Mouse (Mus musculus): ENCODE measurements at regions not wholly inside any gene's neighbourhood (a gene's known extent, or its start where the extent isn't known, plus 50 kb on each side); places are given as distances from the start of the nearest gene placed in this dataset.

- Histone ChIP-seq H3K9ac (ENCODE audit: low read length) (no peak overlapping the region), H3K27me3 (ENCODE audit: control insufficient read depth, insufficient read depth, low read length) (no peaks in the 10 kb centered on the region), H3K36me3 (ENCODE audit: control insufficient read depth, insufficient read depth, low read length) (no peaks in the 10 kb centered on the region), H3K4me1 (ENCODE audit: control insufficient read depth, insufficient read depth, low read length) (peaks cover 7% of the 10 kb centered on the region), H3K4me2 (ENCODE audit: low read depth) (no peak overlapping the region), H3K27ac (ENCODE audit: low read depth, low read length) (no peak overlapping the region), H3K9me3 (ENCODE audit: control insufficient read depth, low read length) (no peaks in the 10 kb centered on the region), H3K4me3 (ENCODE audit: low read depth, low read length) (no peak overlapping the region)
- DNase-seq (ENCODE audit: low spot score) (peak; percentile 51), ATAC-seq (ENCODE audit: insufficient read depth, low FRiP score, low TSS enrichment) (no peak)
- 10% methylated on average over 7 of the region's 7 CpGs for WGBS
These were observed 336.4 kb downstream of the Tcerg1l start for GRCm38 (mm10) chr7:138061116-138061515.

GRCm38 (mm10) chr7:138066921-138067320, 330.6 kb downstream of the Tcerg1l start:
- Histone ChIP-seq H3K9me3 (ENCODE audit: control insufficient read depth, low read length) (no peaks in the 10 kb centered on the region), H3K4me2 (ENCODE audit: low read depth) (no peak overlapping the region), H3K4me1 (ENCODE audit: control insufficient read depth, insufficient read depth, low read length) (no peaks in the 10 kb centered on the region), H3K9ac (ENCODE audit: low read length) (no peak overlapping the region), H3K27ac (ENCODE audit: low read depth, low read length) (no peak overlapping the region), H3K27me3 (ENCODE audit: control insufficient read depth, insufficient read depth, low read length) (no peaks in the 10 kb centered on the region), H3K4me3 (ENCODE audit: low read depth, low read length) (no peak overlapping the region), H3K36me3 (ENCODE audit: control insufficient read depth, insufficient read depth, low read length) (no peaks in the 10 kb centered on the region)
- 86% methylated on average over 4 of the region's 4 CpGs for WGBS
- no peak for ATAC-seq (ENCODE audit: insufficient read depth, low FRiP score, low TSS enrichment)
- DNase-seq (ENCODE audit: low spot score), result no peak

GRCm38 (mm10) chr7:138075231-138075630, 322.3 kb downstream of the Tcerg1l start:
- no peak overlapping the region for H3K4me2 ChIP-seq (ENCODE audit: low read depth)
- no peak overlapping the region for H3K9ac ChIP-seq (ENCODE audit: low read length)
- ATAC-seq (ENCODE audit: insufficient read depth, low FRiP score, low TSS enrichment) (no peak), DNase-seq (ENCODE audit: low spot score) (no peak)
- no peaks in the 10 kb centered on the region for H3K36me3 ChIP-seq (ENCODE audit: control insufficient read depth, insufficient read depth, low read length)
- H3K4me1 ChIP-seq (ENCODE audit: control insufficient read depth, insufficient read depth, low read length), result no peaks in the 10 kb centered on the region
- H3K27me3 ChIP-seq (ENCODE audit: control insufficient read depth, insufficient read depth, low read length), result no peaks in the 10 kb centered on the region
- WGBS, result 67% methylated on average over 3 of the region's 3 CpGs
- H3K27ac ChIP-seq (ENCODE audit: low read depth, low read length), result no peak overlapping the region
- no peaks in the 10 kb centered on the region for H3K9me3 ChIP-seq (ENCODE audit: control insufficient read depth, low read length)
- H3K4me3 ChIP-seq (ENCODE audit: low read depth, low read length), result no peak overlapping the region

- Histone ChIP-seq H3K4me1 (ENCODE audit: control insufficient read depth, insufficient read depth, low read length) (no peaks in the 10 kb centered on the region), H3K27ac (ENCODE audit: low read depth, low read length) (no peak overlapping the region), H3K9me3 (ENCODE audit: control insufficient read depth, low read length) (no peaks in the 10 kb centered on the region), H3K4me3 (ENCODE audit: low read depth, low read length) (no peak overlapping the region), H3K9ac (ENCODE audit: low read length) (no peak overlapping the region), H3K36me3 (ENCODE audit: control insufficient read depth, insufficient read depth, low read length) (no peaks in the 10 kb centered on the region), H3K4me2 (ENCODE audit: low read depth) (no peak overlapping the region), H3K27me3 (ENCODE audit: control insufficient read depth, insufficient read depth, low read length) (no peaks in the 10 kb centered on the region)
- DNase-seq (ENCODE audit: low spot score) (peak; percentile 87), ATAC-seq (ENCODE audit: insufficient read depth, low FRiP score, low TSS enrichment) (no peak; the same call in 1 of the 2 replicates)
- WGBS, result 19% methylated on average over 5 of the region's 5 CpGs
These were observed 313.6 kb downstream of the Tcerg1l start for GRCm38 (mm10) chr7:138083980-138084379.

- no peak overlapping the region for H3K4me3 ChIP-seq (ENCODE audit: low read depth, low read length)
- no peaks in the 10 kb centered on the region for H3K36me3 ChIP-seq (ENCODE audit: control insufficient read depth, insufficient read depth, low read length)
- no peaks in the 10 kb centered on the region for H3K4me1 ChIP-seq (ENCODE audit: control insufficient read depth, insufficient read depth, low read length)
- H3K27ac ChIP-seq (ENCODE audit: low read depth, low read length), result no peak overlapping the region
- WGBS, result 73% methylated on average over 7 of the region's 7 CpGs
- H3K9me3 ChIP-seq (ENCODE audit: control insufficient read depth, low read length), result no peaks in the 10 kb centered on the region
- no peak overlapping the region for H3K4me2 ChIP-seq (ENCODE audit: low read depth)
- no peak overlapping the region for H3K9ac ChIP-seq (ENCODE audit: low read length)
- H3K27me3 ChIP-seq (ENCODE audit: control insufficient read depth, insufficient read depth, low read length), result no peaks in the 10 kb centered on the region
- DNase-seq (ENCODE audit: low spot score), result no peak
- ATAC-seq (ENCODE audit: insufficient read depth, low FRiP score, low TSS enrichment), result no peak
These were observed 289.9 kb downstream of the Tcerg1l start for GRCm38 (mm10) chr7:138107471-138108210.

- 2% methylated on average over 4 of the region's 4 CpGs for WGBS
- peak; percentile 35 for DNase-seq (ENCODE audit: low spot score)
These were observed 276.0 kb downstream of the Tcerg1l start for GRCm38 (mm10) chr7:138121497-138121896.

GRCm38 (mm10) chr7:138129701-138130100, 267.8 kb downstream of the Tcerg1l start:
- ATAC-seq (ENCODE audit: insufficient read depth, low FRiP score, low TSS enrichment) (no peak), DNase-seq (ENCODE audit: low spot score) (no peak)
- 59% methylated on average over 2 of the region's 2 CpGs for WGBS
- H3K27ac ChIP-seq (ENCODE audit: low read depth, low read length), result no peak overlapping the region
- no peaks in the 10 kb centered on the region for H3K36me3 ChIP-seq (ENCODE audit: control insufficient read depth, insufficient read depth, low read length)
- H3K9ac ChIP-seq (ENCODE audit: low read length), result no peak overlapping the region
- no peaks in the 10 kb centered on the region for H3K9me3 ChIP-seq (ENCODE audit: control insufficient read depth, low read length)
- no peak overlapping the region for H3K4me3 ChIP-seq (ENCODE audit: low read depth, low read length)
- H3K4me1 ChIP-seq (ENCODE audit: control insufficient read depth, insufficient read depth, low read length), result no peaks in the 10 kb centered on the region
- H3K4me2 ChIP-seq (ENCODE audit: low read depth), result no peak overlapping the region
- no peaks in the 10 kb centered on the region for H3K27me3 ChIP-seq (ENCODE audit: control insufficient read depth, insufficient read depth, low read length)

More at GRCm38 (mm10) chr7:138121497-138121896, 276.0 kb downstream of the Tcerg1l start:
- Histone ChIP-seq H3K36me3 (ENCODE audit: control insufficient read depth, insufficient read depth, low read length) (no peaks in the 10 kb centered on the region), H3K4me1 (ENCODE audit: control insufficient read depth, insufficient read depth, low read length) (peaks cover 4% of the 10 kb centered on the region; the same call in 1 of the 2 replicates), H3K9me3 (ENCODE audit: control insufficient read depth, low read length) (no peaks in the 10 kb centered on the region), H3K27ac (ENCODE audit: low read depth, low read length) (no peak overlapping the region), H3K4me2 (ENCODE audit: low read depth) (no peak overlapping the region), H3K27me3 (ENCODE audit: control insufficient read depth, insufficient read depth, low read length) (no peaks in the 10 kb centered on the region), H3K4me3 (ENCODE audit: low read depth, low read length) (no peak overlapping the region), H3K9ac (ENCODE audit: low read length) (no peak overlapping the region)
- peak; percentile 48 for ATAC-seq (ENCODE audit: insufficient read depth, low FRiP score, low TSS enrichment)

GRCm38 (mm10) chr7:138133427-138133826, 264.1 kb downstream of the Tcerg1l start:
- Histone ChIP-seq H3K4me1 (ENCODE audit: control insufficient read depth, insufficient read depth, low read length) (no peaks in the 10 kb centered on the region), H3K4me3 (ENCODE audit: low read depth, low read length) (no peak overlapping the region), H3K9me3 (ENCODE audit: control insufficient read depth, low read length) (no peaks in the 10 kb centered on the region), H3K4me2 (ENCODE audit: low read depth) (no peak overlapping the region), H3K36me3 (ENCODE audit: control insufficient read depth, insufficient read depth, low read length) (no peaks in the 10 kb centered on the region), H3K9ac (ENCODE audit: low read length) (no peak overlapping the region), H3K27me3 (ENCODE audit: control insufficient read depth, insufficient read depth, low read length) (no peaks in the 10 kb centered on the region), H3K27ac (ENCODE audit: low read depth, low read length) (no peak overlapping the region)
- 91% methylated on average over 6 of the region's 6 CpGs for WGBS
- DNase-seq (ENCODE audit: low spot score) (no peak), ATAC-seq (ENCODE audit: insufficient read depth, low FRiP score, low TSS enrichment) (no peak)

GRCm38 (mm10) chr7:138137934-138138333, 259.6 kb downstream of the Tcerg1l start:
- Histone ChIP-seq H3K4me3 (ENCODE audit: low read depth, low read length) (no peak overlapping the region), H3K27ac (ENCODE audit: low read depth, low read length) (no peak overlapping the region), H3K9ac (ENCODE audit: low read length) (no peak overlapping the region), H3K9me3 (ENCODE audit: control insufficient read depth, low read length) (no peaks in the 10 kb centered on the region), H3K4me2 (ENCODE audit: low read depth) (no peak overlapping the region), H3K27me3 (ENCODE audit: control insufficient read depth, insufficient read depth, low read length) (no peaks in the 10 kb centered on the region), H3K36me3 (ENCODE audit: control insufficient read depth, insufficient read depth, low read length) (no peaks in the 10 kb centered on the region), H3K4me1 (ENCODE audit: control insufficient read depth, insufficient read depth, low read length) (no peaks in the 10 kb centered on the region)
- DNase-seq (ENCODE audit: low spot score), result no peak
- no peak for ATAC-seq (ENCODE audit: insufficient read depth, low FRiP score, low TSS enrichment)
- 72% methylated on average over 1 of the region's 1 CpGs for WGBS
